Mouse (Mus musculus) olfactory bulb, adult 2 months (tissue): ENCODE data around the gene Slc17a7. TPM values are rescaled to one million over a fixed set of nuclear protein-coding genes. Genes with fewer than 3 reads are reported as not detected.
"Not testable (repeated sequence)": the region's sequence is repeated elsewhere in the genome, so short reads cannot be mapped to it uniquely, and the experiment has no call there.

Source experiments
- H3K27ac ChIP-seq: fragments of 200-500 bp; 2 replicates; pipeline ENCODE4 v1.5.1; 2012; ENCODE audit warnings: low read depth, low read length; ENCODE audit not compliant: insufficient read depth
- H3K4me1 ChIP-seq: fragments of 200-500 bp; 2 replicates; pipeline ENCODE4 v1.6.1; 2012; ENCODE audit warnings: low read length; ENCODE audit not compliant: control insufficient read depth, insufficient read depth
- H3K4me3 ChIP-seq: fragments of 200-500 bp; 2 replicates; pipeline ENCODE4 v1.5.1; 2012; ENCODE audit warnings: mild to moderate bottlenecking, low read depth, low read length, moderate library complexity; ENCODE audit not compliant: insufficient read depth
- CTCF ChIP-seq: fragments of 200-500 bp; IDR thresholded peaks from 2 replicates; pipeline ENCODE4 v1.5.1; 2012; ENCODE audit warnings: low read depth, mild to moderate bottlenecking, low read length, moderate library complexity; ENCODE audit not compliant: insufficient read depth
- POLR2A ChIP-seq: fragments of 200-500 bp; IDR thresholded peaks from 2 replicates; pipeline ENCODE4 v1.6.1; 2012; ENCODE audit warnings: mild to moderate bottlenecking, low read depth, low read length, moderate library complexity; ENCODE audit not compliant: insufficient read depth
- WGBS: fragments of 180-500 bp; shearing (Covaris S2); methylation state at CpG from one replicate; pipeline ENCODE4 v1.1.7; 2018; 5-methylcytosine and 5-hydroxymethylcytosine counted together
- polyA plus RNA-seq: library from polyadenylated mRNA; stranded (reverse); fragments of >200 nt; gene quantifications from 2 replicates; pipeline ENCODE4 v1.2.4, GENCODE M21; 2012; ENCODE audit warnings: low replicate concordance; ENCODE audit not compliant: missing spikeins, insufficient read depth, insufficient read length

Gene Slc17a7
- polyA plus RNA-seq, 1 experiment: not detected

DNA sequence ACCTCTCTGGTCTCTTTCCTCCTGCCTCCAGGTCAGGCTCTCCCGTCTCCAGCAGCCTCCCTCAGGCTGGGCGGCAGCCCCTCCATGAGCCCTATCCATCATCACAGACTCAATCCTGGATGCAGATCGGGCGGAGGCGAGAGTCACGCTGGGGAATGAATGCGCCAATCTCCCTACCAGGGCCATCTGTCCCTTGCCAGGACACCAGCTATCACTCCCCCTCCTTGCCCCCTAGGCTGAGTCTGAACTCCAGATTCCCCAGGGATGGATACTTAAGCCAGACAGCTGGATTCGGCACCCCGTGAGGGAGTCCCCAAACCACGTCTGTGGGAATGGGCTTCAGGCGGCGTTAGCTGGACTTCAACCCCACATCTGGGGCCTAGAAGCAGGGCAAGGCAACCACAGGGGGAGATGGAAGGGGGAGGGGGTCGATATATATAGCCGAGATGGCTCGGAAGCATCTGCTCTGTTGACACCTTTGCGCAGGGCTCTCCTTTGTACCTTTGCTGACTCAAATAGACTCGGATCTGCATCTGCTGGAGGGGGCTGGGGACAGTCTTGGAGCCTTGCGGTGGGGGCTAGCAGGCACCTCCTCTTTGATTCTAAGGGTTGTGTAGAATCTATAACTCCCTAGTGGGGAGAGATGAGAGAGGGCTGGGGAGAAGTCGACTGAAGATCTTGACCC is 4.2 kb downstream of the Slc17a7 start:
- WGBS: 7% methylated on average over 19 of the region's 19 CpGs
- Histone ChIP-seq H3K4me3 (no peak overlapping the region), H3K4me1 (peaks cover 5% of the 10 kb centered on the region; the same call in 1 of the 2 replicates), H3K27ac (no peak overlapping the region)
- no peak for TF ChIP-seq POLR2A
- TF ChIP-seq CTCF: no peak

DNA sequence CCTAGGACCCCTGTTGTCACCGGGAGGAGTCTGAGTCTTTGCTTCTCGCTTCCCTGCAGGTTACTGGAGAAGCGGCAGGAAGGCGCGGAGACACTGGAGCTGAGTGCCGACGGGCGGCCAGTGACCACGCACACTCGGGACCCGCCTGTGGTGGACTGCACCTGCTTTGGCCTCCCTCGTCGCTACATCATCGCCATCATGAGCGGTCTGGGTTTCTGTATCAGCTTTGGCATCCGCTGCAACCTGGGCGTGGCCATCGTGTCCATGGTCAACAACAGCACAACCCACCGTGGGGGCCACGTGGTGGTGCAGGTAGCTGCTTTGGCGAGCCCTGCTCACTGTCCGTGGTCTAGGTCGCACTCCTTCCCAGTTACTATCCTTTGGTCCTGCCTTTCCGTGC is 4.9 kb downstream of the Slc17a7 start:
- peaks cover 5% of the 10 kb centered on the region; the same call in 1 of the 2 replicates for H3K4me1 ChIP-seq
- H3K4me3 ChIP-seq: no peak overlapping the region
- TF ChIP-seq CTCF (no peak), POLR2A (no peak)
- H3K27ac ChIP-seq: no peak overlapping the region
- WGBS: 8% methylated on average over 24 of the region's 24 CpGs

DNA sequence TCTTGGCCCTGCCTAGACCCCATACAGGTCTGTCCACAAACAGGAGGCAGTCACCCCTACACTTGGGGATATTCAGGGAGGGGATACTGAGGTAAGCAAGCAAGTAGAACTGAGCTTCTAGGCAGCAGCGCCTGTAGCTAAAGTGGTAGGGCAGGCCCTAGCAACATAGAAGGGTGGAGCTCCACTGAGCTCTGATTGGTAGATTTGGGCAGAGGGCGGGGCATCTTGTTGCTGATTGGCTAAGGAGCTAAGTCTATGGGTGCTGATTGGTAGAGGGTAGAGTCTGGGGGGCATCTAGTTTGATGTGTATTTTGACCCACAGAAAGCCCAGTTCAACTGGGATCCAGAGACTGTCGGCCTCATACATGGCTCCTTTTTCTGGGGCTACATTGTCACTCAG is 5.7 kb downstream of the Slc17a7 start:
- Histone ChIP-seq H3K4me3 (no peak overlapping the region), H3K27ac (no peak overlapping the region), H3K4me1 (peaks cover 5% of the 10 kb centered on the region; the same call in 1 of the 2 replicates)
- no peak for TF ChIP-seq POLR2A
- no peak for TF ChIP-seq CTCF
- 88% methylated on average over 3 of the region's 3 CpGs for WGBS

DNA sequence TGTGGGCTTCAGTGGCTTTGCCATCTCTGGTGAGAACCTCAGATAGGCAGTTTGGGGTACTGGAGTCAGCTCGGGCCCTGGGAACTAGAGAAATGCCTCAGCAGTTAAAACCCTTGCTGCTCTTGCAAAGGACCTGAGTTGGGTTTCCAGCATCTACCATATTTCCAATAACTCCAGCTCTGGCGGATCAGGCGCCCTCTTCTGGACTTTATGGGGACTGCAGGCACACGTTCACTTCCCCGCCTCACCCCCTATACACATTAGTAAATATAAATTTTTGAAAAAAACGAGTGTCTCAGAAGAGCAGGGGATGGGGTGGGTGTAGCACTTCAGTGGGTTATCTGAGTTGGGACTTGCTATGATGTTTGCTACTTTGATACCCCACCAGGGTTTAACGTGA is 9.2 kb downstream of the Slc17a7 start:
- H3K27ac ChIP-seq: no peak overlapping the region

DNA sequence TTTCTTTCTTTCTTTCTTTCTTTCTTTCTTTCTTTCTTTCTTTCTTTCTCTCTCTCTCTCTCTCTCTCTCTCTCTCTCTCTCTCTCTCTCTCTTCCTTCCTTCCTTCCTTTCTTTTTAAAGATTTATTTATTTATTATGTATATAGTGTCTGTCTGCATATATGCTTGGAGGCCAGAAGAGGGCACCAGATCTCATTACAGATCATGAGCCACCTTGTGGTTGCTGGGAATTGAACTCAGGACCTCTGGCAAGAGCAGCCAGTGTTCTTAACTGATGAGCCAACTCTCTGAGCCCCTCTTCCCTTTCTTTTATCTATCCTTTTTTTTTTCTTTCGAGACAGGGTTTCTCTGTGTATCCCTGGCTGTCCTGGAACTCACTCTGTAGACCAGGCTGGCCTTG is 10.0 kb downstream of the Slc17a7 start:
- not testable (repeated sequence) for H3K4me1 ChIP-seq, H3K4me3 ChIP-seq, H3K27ac ChIP-seq
- 66% methylated on average over 1 of the region's 1 CpGs for WGBS

More for the DNA sequence above, 9.2 kb downstream of the Slc17a7 start:
- TF ChIP-seq POLR2A (no peak), CTCF (no peak)
- Histone ChIP-seq H3K4me1 (peaks cover 11% of the 10 kb centered on the region), H3K4me3 (no peak overlapping the region)
- 60% methylated on average over 7 of the region's 7 CpGs for WGBS

DNA sequence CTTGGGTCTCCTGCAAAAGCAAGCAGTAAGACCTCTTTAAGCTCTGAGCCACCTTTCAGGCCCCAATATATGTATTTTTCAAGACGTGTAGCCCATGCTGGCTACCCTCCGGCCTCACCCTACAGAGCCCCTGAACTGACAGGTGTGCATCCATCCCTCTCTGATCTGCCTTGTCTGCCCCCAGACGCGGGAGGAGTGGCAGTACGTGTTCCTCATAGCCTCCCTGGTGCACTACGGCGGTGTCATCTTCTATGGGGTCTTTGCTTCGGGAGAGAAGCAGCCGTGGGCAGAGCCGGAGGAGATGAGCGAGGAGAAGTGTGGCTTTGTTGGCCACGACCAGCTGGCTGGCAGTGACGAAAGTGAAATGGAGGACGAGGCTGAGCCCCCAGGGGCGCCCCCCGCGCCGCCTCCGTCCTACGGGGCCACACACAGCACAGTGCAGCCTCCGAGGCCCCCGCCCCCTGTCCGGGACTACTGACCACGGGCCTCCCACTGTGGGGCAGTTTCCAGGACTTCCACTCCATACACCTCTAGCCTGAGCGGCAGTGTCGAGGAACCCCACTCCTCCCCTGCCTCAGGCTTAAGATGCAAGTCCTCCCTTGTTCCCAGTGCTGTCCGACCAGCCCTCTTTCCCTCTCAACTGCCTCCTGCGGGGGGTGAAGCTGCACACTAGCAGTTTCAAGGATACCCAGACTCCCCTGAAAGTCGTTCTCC is 11.0 kb downstream of the Slc17a7 start:
- Histone ChIP-seq H3K4me1 (peaks cover 6% of the 10 kb centered on the region), H3K4me3 (no peak overlapping the region), H3K27ac (no peak overlapping the region)
- WGBS: 6% methylated on average over 29 of the region's 29 CpGs
- TF ChIP-seq CTCF (no peak), POLR2A (no peak)

DNA sequence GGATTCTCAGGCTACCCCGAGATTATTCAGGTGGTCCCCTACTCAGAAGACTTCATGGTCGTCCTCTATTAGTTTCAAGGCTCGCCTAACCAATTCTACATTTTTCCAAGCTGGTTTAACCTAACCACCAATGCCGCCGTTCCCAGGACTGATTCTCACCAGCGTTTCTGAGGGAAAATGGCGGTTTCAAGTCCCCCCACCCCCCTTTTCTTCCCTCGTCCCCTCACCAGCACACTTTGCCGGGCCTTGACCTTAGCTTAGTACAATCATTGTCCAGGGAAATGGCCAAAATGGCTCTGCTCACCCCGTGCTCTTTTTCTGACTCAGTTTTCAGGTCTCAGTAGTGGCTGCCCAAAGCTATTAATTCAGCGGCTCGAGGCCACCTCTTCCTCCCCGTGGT is 11.6 kb downstream of the Slc17a7 start:
- Histone ChIP-seq H3K4me1 (peaks cover 6% of the 10 kb centered on the region), H3K4me3 (no peak overlapping the region), H3K27ac (no peak overlapping the region)
- TF ChIP-seq POLR2A (no peak), CTCF (no peak)
- WGBS: 4% methylated on average over 13 of the region's 13 CpGs

DNA sequence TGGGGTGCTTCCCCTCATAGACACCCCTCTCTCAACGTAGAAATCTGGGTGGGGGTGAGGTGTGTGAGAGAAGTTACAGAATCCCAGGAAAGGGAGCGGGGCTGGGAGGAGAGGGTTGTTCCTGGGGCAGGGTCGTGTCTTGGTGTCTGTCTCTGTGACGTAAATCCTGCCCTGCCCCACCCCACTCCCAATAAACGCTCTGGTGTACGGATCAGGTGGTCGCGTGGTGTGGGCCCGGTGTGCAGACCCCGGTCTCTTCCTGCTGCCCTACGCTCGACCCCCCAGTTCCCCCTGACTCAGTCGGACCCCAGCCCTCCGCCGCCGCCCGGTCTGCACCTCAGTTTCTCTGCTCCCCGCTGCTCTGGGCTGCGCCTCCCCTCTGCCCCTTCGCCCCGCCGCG is 12.2 kb downstream of the Slc17a7 start:
- no peak overlapping the region for H3K4me3 ChIP-seq
- peaks cover 6% of the 10 kb centered on the region for H3K4me1 ChIP-seq
- WGBS: 2% methylated on average over 23 of the region's 23 CpGs
- TF ChIP-seq POLR2A: no peak
- no peak for TF ChIP-seq CTCF
- no peak overlapping the region for H3K27ac ChIP-seq

DNA sequence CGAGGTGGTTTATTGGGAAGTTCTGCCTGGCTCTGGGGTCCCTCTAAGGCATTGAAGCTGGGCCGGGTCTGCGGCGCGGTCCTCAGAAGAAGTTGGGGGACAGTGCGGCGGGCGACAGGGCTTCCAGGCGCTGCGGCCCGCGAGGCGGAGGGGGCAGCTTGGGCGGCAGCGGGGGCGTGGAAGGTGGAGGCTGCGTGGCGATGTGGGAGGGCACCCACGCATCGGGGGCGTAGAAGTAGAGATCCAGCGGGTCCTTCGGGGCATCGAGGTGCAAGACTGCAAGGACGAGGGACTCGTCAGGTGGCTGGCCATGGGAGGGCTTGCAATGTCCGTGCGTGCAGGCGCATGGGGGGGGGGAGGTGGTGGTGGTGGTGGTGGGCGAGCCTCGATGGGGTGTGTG is 12.6 kb downstream of the Slc17a7 start:
- TF ChIP-seq POLR2A: no peak
- H3K27ac ChIP-seq: no peak overlapping the region
- 3% methylated on average over 31 of the region's 31 CpGs for WGBS
- H3K4me3 ChIP-seq: no peak overlapping the region
- H3K4me1 ChIP-seq: peaks cover 8% of the 10 kb centered on the region
